Mouse (Mus musculus): ENCODE results near the gene Inpp4b. TPM values are rescaled to one million over a fixed set of nuclear protein-coding genes. Genes with fewer than 3 reads are reported as not detected.

The Inpp4b gene
- polyA plus RNA-seq (2016; fragmentation: Nextera tagmentation; extraction: Ambion mirVana): 10.2 and 12.8 TPM in 2 replicates

DNA sequence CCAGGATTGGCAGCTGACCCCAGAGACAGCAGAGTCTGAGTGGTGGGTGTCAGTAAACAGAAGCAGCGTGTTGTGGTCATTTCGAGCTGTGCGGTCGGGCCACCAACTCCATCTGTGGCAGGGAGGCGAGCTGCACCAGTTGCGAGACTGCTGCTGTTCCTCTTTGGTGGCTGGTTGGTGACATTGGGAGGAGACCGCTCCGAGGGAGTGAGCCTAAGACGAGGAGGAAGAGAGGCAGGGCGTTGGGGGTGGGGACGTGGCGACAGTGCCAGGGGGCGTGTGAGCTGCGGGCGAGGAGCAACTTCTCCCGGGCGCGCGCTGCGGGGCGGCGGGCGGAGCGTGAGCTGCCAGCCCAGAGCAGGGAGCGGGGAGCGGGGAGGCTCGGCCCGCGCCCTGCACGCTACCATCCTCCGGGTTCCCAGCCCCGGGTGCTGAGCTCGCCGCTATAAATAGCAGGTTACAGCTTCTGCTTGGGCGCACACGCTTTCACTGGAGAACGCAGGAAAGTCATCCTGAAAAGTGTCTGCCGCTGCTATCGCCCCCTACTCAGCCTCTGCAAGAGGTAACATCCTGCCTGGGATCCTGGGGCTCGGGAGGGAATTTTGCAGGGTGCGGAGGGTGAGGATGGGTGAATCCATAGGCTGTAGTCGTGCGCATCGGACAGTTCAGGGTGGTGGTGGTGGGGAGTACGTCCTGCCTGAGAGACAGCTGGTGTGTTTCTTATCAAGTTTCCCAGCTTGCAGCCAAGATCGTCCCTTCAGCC, at the start of gene Inpp4b:
Gene Inpp4b (plus strand): TSS at position 321 of the 763 bp plus-strand sequence.
- Histone ChIP-seq H3K27me3 (replicated peaks) (peaks cover 30% of the 10 kb centered on the region), H3K9me3 (replicated peaks) (peaks cover 3% of the 10 kb centered on the region; the same call in 1 of the 2 replicates), H3K4me2 (peak within 1 kb of the TSS; percentile 98), H3K4me1 (replicated peaks) (peaks cover 11% of the 10 kb centered on the region), H3K36me3 (no peaks in the 10 kb centered on the region), H3K27ac (ENCODE audit: poor library complexity, severe bottlenecking) (peak within 1 kb of the TSS; percentile 56), H3K9ac (peak within 1 kb of the TSS; percentile 74), H3K4me3 (peak within 1 kb of the TSS; percentile 78)
- ATAC-seq (ENCODE audit: insufficient number of reproducible peaks, low FRiP score): peak; percentile 78
- under 1% methylated on average over 46 of the region's 46 CpGs for WGBS

- Histone ChIP-seq H3K27ac (ENCODE audit: poor library complexity, severe bottlenecking) (no peak overlapping the region), H3K4me2 (no peak overlapping the region), H3K27me3 (replicated peaks) (peaks cover 7% of the 10 kb centered on the region), H3K9ac (no peak overlapping the region), H3K9me3 (replicated peaks) (peaks cover 3% of the 10 kb centered on the region; the same call in 1 of the 2 replicates), H3K4me3 (no peak overlapping the region), H3K4me1 (replicated peaks) (no peaks in the 10 kb centered on the region), H3K36me3 (no peaks in the 10 kb centered on the region)
- 79% methylated on average over 2 of the region's 2 CpGs for WGBS
- ATAC-seq (ENCODE audit: insufficient number of reproducible peaks, low FRiP score): no peak
Measured at GRCm38 (mm10) chr8:81335250-81335649, 7.1 kb upstream of the Inpp4b start.

- Histone ChIP-seq H3K27ac (ENCODE audit: poor library complexity, severe bottlenecking) (no peak overlapping the region), H3K4me2 (peak overlapping the region; percentile 98), H3K9ac (no peak overlapping the region), H3K27me3 (replicated peaks) (peaks cover 25% of the 10 kb centered on the region), H3K4me1 (replicated peaks) (peaks cover 11% of the 10 kb centered on the region), H3K4me3 (peak overlapping the region; percentile 78), H3K36me3 (no peaks in the 10 kb centered on the region), H3K9me3 (replicated peaks) (peaks cover 3% of the 10 kb centered on the region; the same call in 1 of the 2 replicates)
- 44% methylated on average over 5 of the region's 5 CpGs for WGBS
- ATAC-seq (ENCODE audit: insufficient number of reproducible peaks, low FRiP score): no peak
Measured at GRCm38 (mm10) chr8:81341191-81341590, 1.2 kb upstream of the Inpp4b start.

DNA sequence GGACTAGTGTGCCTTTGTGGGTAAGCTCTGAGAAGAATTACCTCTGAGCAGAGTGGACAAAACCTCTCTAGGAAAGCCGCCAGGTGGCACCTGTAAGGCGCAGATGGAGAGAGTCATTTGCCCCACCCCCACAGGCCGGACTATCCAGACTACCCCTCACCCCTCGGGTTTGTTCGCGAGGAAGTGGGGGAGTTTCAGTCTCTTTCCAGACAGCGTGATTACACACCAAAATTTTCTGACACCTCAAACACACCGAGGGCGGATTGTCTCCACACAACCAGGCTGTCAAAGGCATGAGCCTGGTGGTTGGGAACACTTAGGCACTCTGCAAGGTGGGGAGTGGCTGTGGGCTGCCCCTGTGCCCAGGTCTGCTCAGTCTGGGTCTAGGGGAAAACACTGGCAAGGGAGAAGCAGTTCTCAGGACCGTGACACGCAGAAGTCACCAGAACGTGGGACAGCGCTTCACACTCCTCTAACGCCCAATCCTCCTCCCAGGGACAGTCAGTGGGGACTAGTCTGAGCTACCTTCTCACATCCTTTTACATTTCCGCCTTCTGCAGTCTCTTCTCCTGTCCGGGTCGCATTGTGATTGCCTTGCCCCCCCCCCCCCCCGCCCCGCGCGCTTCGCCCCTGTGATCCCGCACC, 643 bp upstream of the Inpp4b start:
- peak overlapping the region; percentile 78 for H3K4me3 ChIP-seq
- peaks cover 11% of the 10 kb centered on the region for H3K4me1 ChIP-seq (replicated peaks)
- peak; percentile 70 for ATAC-seq (ENCODE audit: insufficient number of reproducible peaks, low FRiP score)
- peak overlapping the region; percentile 98 for H3K4me2 ChIP-seq
- H3K9me3 ChIP-seq (replicated peaks): peaks cover 3% of the 10 kb centered on the region; the same call in 1 of the 2 replicates
- no peak overlapping the region for H3K27ac ChIP-seq (ENCODE audit: poor library complexity, severe bottlenecking)
- H3K27me3 ChIP-seq (replicated peaks): peaks cover 30% of the 10 kb centered on the region
- H3K36me3 ChIP-seq: no peaks in the 10 kb centered on the region
- peak overlapping the region; percentile 74 for H3K9ac ChIP-seq
- WGBS: 1% methylated on average over 22 of the region's 23 CpGs

DNA sequence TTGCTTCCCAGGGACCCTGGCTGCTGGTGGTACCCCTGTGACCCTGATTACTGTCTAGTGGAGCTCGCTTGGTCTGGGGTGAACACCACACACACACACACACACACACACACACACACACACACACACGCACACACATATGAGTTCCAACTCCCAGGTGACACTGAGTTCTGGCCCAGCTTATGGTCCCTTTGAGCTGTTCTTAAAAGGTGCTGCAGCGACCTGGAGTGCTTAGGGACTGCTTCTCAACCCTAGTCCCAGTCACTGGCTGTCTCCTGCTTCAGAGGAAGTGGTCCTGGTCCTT, 595 bp downstream of the Inpp4b start:
- ATAC-seq (ENCODE audit: insufficient number of reproducible peaks, low FRiP score): peak; percentile 26; the same call in 1 of the 2 replicates
- H3K4me3 ChIP-seq: peak overlapping the region; percentile 78
- H3K9ac ChIP-seq: peak overlapping the region; percentile 74
- no peaks in the 10 kb centered on the region for H3K36me3 ChIP-seq
- peaks cover 3% of the 10 kb centered on the region; the same call in 1 of the 2 replicates for H3K9me3 ChIP-seq (replicated peaks)
- H3K27me3 ChIP-seq (replicated peaks): peaks cover 33% of the 10 kb centered on the region
- peaks cover 11% of the 10 kb centered on the region for H3K4me1 ChIP-seq (replicated peaks)
- no peak overlapping the region for H3K27ac ChIP-seq (ENCODE audit: poor library complexity, severe bottlenecking)
- peak overlapping the region; percentile 98 for H3K4me2 ChIP-seq
- WGBS: 11% methylated on average over 3 of the region's 3 CpGs

- WGBS: 79% methylated on average over 2 of the region's 2 CpGs
- no peak for ATAC-seq (ENCODE audit: insufficient number of reproducible peaks, low FRiP score)
- H3K4me1 ChIP-seq (replicated peaks): peaks cover 11% of the 10 kb centered on the region
Measured at GRCm38 (mm10) chr8:81345170-81345697, 2.9 kb downstream of the Inpp4b start.

GRCm38 (mm10) chr8:81349452-81349851, 7.1 kb downstream of the Inpp4b start:
- Histone ChIP-seq H3K4me2 (no peak overlapping the region), H3K9ac (no peak overlapping the region), H3K36me3 (no peaks in the 10 kb centered on the region), H3K4me1 (replicated peaks) (no peaks in the 10 kb centered on the region), H3K27me3 (replicated peaks) (peaks cover 29% of the 10 kb centered on the region), H3K4me3 (no peak overlapping the region), H3K27ac (ENCODE audit: poor library complexity, severe bottlenecking) (no peak overlapping the region), H3K9me3 (replicated peaks) (no peaks in the 10 kb centered on the region)
- ATAC-seq (ENCODE audit: insufficient number of reproducible peaks, low FRiP score): no peak
- WGBS: 77% methylated on average over 1 of the region's 1 CpGs

More at GRCm38 (mm10) chr8:81345170-81345697, 2.9 kb downstream of the Inpp4b start:
- no peak overlapping the region for H3K4me2 ChIP-seq
- H3K27ac ChIP-seq (ENCODE audit: poor library complexity, severe bottlenecking): no peak overlapping the region
- no peak overlapping the region for H3K9ac ChIP-seq
- no peak overlapping the region for H3K4me3 ChIP-seq
- H3K9me3 ChIP-seq (replicated peaks): no peaks in the 10 kb centered on the region
- peaks cover 37% of the 10 kb centered on the region for H3K27me3 ChIP-seq (replicated peaks)
- H3K36me3 ChIP-seq: no peaks in the 10 kb centered on the region

- H3K9ac ChIP-seq: no peak overlapping the region
- H3K9me3 ChIP-seq (replicated peaks): no peaks in the 10 kb centered on the region
- no peaks in the 10 kb centered on the region for H3K36me3 ChIP-seq
- no peak for ATAC-seq (ENCODE audit: insufficient number of reproducible peaks, low FRiP score)
- H3K27me3 ChIP-seq (replicated peaks): peaks cover 6% of the 10 kb centered on the region
- no peak overlapping the region for H3K4me2 ChIP-seq
- H3K4me3 ChIP-seq: no peak overlapping the region
- H3K27ac ChIP-seq (ENCODE audit: poor library complexity, severe bottlenecking): no peak overlapping the region
- no peaks in the 10 kb centered on the region for H3K4me1 ChIP-seq (replicated peaks)
- 81% methylated on average over 5 of the region's 5 CpGs for WGBS
Measured at GRCm38 (mm10) chr8:81353460-81353859, 11.1 kb downstream of the Inpp4b start.

DNA sequence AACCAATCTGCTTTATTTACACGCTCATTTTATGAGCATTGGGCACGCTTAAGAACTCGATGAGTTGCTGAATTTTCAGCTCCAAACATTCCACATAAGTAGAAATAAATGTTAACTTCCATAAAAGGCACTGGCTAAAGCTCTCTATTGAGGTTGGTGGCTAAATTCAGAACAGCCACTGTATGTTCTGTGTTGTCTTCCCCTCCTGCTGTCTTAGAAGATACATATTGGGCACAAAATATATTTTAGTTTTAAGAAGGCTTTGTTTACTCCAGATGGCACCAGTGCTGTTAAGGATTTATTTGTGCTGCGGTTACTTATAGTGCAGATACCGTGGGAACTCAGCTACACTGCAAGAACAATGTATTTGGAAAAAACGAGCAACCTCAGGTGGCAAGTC, 15.8 kb downstream of the Inpp4b start:
- no peak overlapping the region for H3K4me3 ChIP-seq
- H3K36me3 ChIP-seq: no peaks in the 10 kb centered on the region
- H3K9me3 ChIP-seq (replicated peaks): no peaks in the 10 kb centered on the region
- H3K27me3 ChIP-seq (replicated peaks): no peaks in the 10 kb centered on the region
- no peaks in the 10 kb centered on the region for H3K4me1 ChIP-seq (replicated peaks)
- H3K4me2 ChIP-seq: no peak overlapping the region
- no peak for ATAC-seq (ENCODE audit: insufficient number of reproducible peaks, low FRiP score)
- WGBS: 80% methylated on average over 6 of the region's 6 CpGs
- H3K27ac ChIP-seq (ENCODE audit: poor library complexity, severe bottlenecking): no peak overlapping the region
- H3K9ac ChIP-seq: no peak overlapping the region

DNA sequence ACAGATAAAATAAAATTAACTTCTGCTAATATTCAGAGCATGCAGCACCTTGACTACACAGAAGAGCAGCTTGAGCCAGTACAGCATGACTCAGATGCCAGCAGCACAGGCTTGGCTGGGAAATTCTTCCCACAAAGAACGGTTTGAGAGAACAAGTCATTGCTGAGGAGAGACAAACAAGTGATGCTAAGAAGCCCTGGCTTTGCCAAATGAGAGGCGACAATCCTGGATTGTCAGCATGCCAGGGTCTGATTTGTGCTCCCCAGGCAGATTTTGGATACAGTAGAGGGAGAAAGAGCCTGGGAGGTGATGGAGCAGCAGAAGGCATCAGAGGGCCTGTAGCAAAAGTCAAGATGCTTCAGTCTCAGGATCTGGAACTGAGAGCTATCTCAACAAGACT, 18.2 kb downstream of the Inpp4b start:
- Histone ChIP-seq H3K4me2 (no peak overlapping the region), H3K36me3 (no peaks in the 10 kb centered on the region), H3K9ac (no peak overlapping the region), H3K4me1 (replicated peaks) (no peaks in the 10 kb centered on the region), H3K27ac (ENCODE audit: poor library complexity, severe bottlenecking) (no peak overlapping the region), H3K27me3 (replicated peaks) (no peaks in the 10 kb centered on the region), H3K9me3 (replicated peaks) (no peaks in the 10 kb centered on the region), H3K4me3 (no peak overlapping the region)
- 67% methylated on average over 2 of the region's 2 CpGs for WGBS
- ATAC-seq (ENCODE audit: insufficient number of reproducible peaks, low FRiP score): no peak

GRCm38 (mm10) chr8:81361162-81361561, 18.8 kb downstream of the Inpp4b start:
- no peak overlapping the region for H3K4me3 ChIP-seq
- no peaks in the 10 kb centered on the region for H3K36me3 ChIP-seq
- no peaks in the 10 kb centered on the region for H3K9me3 ChIP-seq (replicated peaks)
- H3K4me1 ChIP-seq (replicated peaks): no peaks in the 10 kb centered on the region
- H3K9ac ChIP-seq: no peak overlapping the region
- no peak overlapping the region for H3K4me2 ChIP-seq
- no peak for ATAC-seq (ENCODE audit: insufficient number of reproducible peaks, low FRiP score)
- 76% methylated on average over 2 of the region's 2 CpGs for WGBS
- no peak overlapping the region for H3K27ac ChIP-seq (ENCODE audit: poor library complexity, severe bottlenecking)
- H3K27me3 ChIP-seq (replicated peaks): no peaks in the 10 kb centered on the region
